Mouse (Mus musculus): Measurements from ENCODE around the gene Kdm7a.

DNA sequence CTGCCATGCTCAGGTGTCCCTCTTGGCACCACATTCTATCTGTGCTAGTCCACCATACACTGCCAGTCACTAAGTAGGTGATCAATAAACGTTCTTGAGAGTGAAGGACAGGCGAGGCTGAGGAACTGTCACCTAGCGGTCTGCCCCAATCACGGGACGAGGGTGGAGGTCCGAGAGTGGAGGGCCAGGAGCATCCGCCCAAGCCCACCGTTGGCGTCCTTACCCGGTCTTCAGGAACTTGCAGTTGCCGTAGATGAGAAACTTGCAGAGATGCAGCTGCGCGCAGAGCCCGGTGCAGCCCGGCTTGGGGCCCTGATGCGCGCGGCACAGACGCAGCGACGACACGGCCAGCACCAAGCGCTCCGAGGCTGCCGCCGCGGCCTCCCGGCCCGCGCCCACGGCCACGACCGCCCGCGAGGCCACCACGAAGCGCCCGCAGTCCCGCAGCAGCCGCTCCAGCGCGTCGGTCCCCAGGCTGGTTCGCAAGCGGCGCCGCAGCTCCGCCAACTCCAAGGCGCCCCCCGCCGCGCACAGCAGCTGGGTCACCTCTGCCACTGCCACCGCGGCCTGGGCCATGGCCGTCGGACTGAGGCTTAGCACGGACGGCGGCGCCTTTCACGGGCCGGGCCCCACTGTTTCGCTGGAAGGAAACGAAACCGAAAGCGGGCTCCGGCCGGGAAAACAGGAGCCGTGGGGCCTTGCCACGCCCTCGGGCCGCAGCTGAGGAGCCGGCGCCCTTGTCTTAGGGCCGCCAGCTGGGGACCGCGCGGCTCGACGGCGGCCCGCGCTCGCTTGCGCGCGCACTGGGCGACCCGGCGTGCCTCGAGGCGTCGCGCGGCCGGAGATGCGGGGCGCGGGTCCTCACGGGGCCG, 88.8 kb downstream of the Kdm7a start, which contains the start of gene Parp12:
- no peak for TF ChIP-seq CTCF (IDR thresholded peaks at IDR 0.05; ENCODE audit: control insufficient read depth, insufficient read depth, insufficient read length)
- peak; percentile 28 for TF ChIP-seq MAX (IDR thresholded peaks at IDR 0.05)
- TF ChIP-seq USF1 (IDR thresholded peaks at IDR 0.05; ENCODE audit: low read depth): no peak
- TF ChIP-seq CEBPB (IDR thresholded peaks at IDR 0.05; ENCODE audit: low read depth): no peak

Data from C2C12 (cell line).